Mouse (Mus musculus): ENCODE results near the gene Tapbpl. TPM values are rescaled to one million over a fixed set of nuclear protein-coding genes. Genes with fewer than 3 reads are reported as not detected.

Tapbpl gene
- total RNA-seq, 2 experiments from 2014 or later = 3.2 to 4.2 TPM

GRCm38 (mm10) chr6:125190816-125191215 lies 40.8 kb downstream of the Tapbpl start:
- Histone ChIP-seq H3K27ac (peak overlapping the region; percentile 98), H3K4me3 (peak overlapping the region; percentile 98)
- no peak for TF ChIP-seq CTCF (conservative IDR thresholded peaks at IDR 0.05)
- DNase-seq (ENCODE audit: low spot score in 2 of 2) = no peak

GRCm38 (mm10) chr6:125186203-125186602 lies 45.5 kb downstream of the Tapbpl start:
- TF ChIP-seq CTCF (conservative IDR thresholded peaks at IDR 0.05) = no peak
- H3K27ac ChIP-seq = no peak overlapping the region
- no peak for DNase-seq (ENCODE audit: low spot score in 2 of 2)

GRCm38 (mm10) chr6:125182133-125182532 lies 49.5 kb downstream of the Tapbpl start:
- no peak for TF ChIP-seq CTCF (conservative IDR thresholded peaks at IDR 0.05)
- H3K27ac ChIP-seq = peak overlapping the region; percentile 53; the same call in 1 of the 2 replicates
- no peak overlapping the region for H3K4me3 ChIP-seq
- DNase-seq (ENCODE audit: low spot score in 2 of 2) = no peak

More at GRCm38 (mm10) chr6:125186203-125186602, 45.5 kb downstream of the Tapbpl start:
- no peak overlapping the region for H3K4me3 ChIP-seq

GRCm38 (mm10) chr6:125179601-125180000 lies 52.1 kb downstream of the Tapbpl start:
- no peak overlapping the region for H3K4me3 ChIP-seq
- TF ChIP-seq CTCF (conservative IDR thresholded peaks at IDR 0.05) = no peak
- no peak overlapping the region for H3K27ac ChIP-seq
- DNase-seq (ENCODE audit: low spot score in 2 of 2) = no peak

GRCm38 (mm10) chr6:125175469-125175868 lies 56.2 kb downstream of the Tapbpl start:
- TF ChIP-seq CTCF (conservative IDR thresholded peaks at IDR 0.05) = no peak
- Histone ChIP-seq H3K27ac (no peak overlapping the region), H3K4me3 (no peak overlapping the region)
- DNase-seq (ENCODE audit: low spot score in 2 of 2) = no peak

Small RNAs within 50 kb of the gene (microRNA-seq; reads per million reads assigned to microRNA genes)
- gene Mir3098 = 0.18 to 0.32 reads per million in 2 experiments
- gene Mir8113 = 0 reads per million in 2 experiments

Other genes starting within 250 kb of the Tapbpl start
- gene Pianp, start 235.2 kb downstream of the Tapbpl start, total RNA-seq (2021) = 100 to 1,000 TPM; 163 to 181 TPM
- gene Zfp384, start 222.7 kb downstream of the Tapbpl start, total RNA-seq (2021) = 10 to 100 TPM; 50.0 to 50.9 TPM
- 10 to 100 TPM; 60.1 to 63.2 TPM for gene Ing4, start 192.1 kb downstream of the Tapbpl start, total RNA-seq (2021)
- gene Acrbp, start 182.2 kb downstream of the Tapbpl start, total RNA-seq (2021) = 10 to 100 TPM; 15.9 to 19.2 TPM
- 1 to 10 TPM in 1 of 2 experiments, under 1 TPM in 1; 0.61 to 1.1 TPM for gene Lpar5, start 163.9 kb downstream of the Tapbpl start, total RNA-seq (2021)
- 100 to 1,000 TPM; 176 to 185 TPM for gene Chd4, start 135.9 kb downstream of the Tapbpl start, total RNA-seq (2021)
- 10 to 100 TPM; 30.8 to 31.7 TPM for gene Nop2, start 100.0 kb downstream of the Tapbpl start, total RNA-seq (2021)
- gene Iffo1, start 86.6 kb downstream of the Tapbpl start, total RNA-seq (2021) = 10 to 100 TPM; 69.9 to 71.9 TPM
- 1,000 to 10,000 TPM; 2,438 to 2,531 TPM for gene Gapdh, start 65.4 kb downstream of the Tapbpl start, total RNA-seq (2021)
- gene Ncapd2, start 40.2 kb downstream of the Tapbpl start, total RNA-seq (2021) = 10 to 100 TPM; 24.3 to 28.5 TPM
- gene Mrpl51, start 40.1 kb downstream of the Tapbpl start, total RNA-seq (2021) = 10 to 100 TPM; 70.8 to 75.3 TPM
- 10 to 100 TPM; 83.5 to 83.6 TPM for gene Vamp1, start 16.3 kb downstream of the Tapbpl start, total RNA-seq (2021)
- gene Cd27, start 5.2 kb upstream of the Tapbpl start, total RNA-seq (2021) = not detected
- not detected for gene Tuba3a, start 54.2 kb upstream of the Tapbpl start, total RNA-seq (2021)
- gene Ltbr, start 82.0 kb upstream of the Tapbpl start, total RNA-seq (2021) = 1 to 10 TPM; 6.6 to 9.8 TPM
- 1 to 10 TPM; 4.3 to 5.2 TPM for gene Scnn1a, start 88.8 kb upstream of the Tapbpl start, total RNA-seq (2021)
- 10 to 100 TPM; 12.0 to 12.1 TPM for gene Tnfrsf1a, start 117.5 kb upstream of the Tapbpl start, total RNA-seq (2021)
- gene Plekhg6, start 148.9 kb upstream of the Tapbpl start, total RNA-seq (2021) = under 1 TPM in 1 of 2 experiments, not detected in 1; 0.17 TPM

All from layer of hippocampus, adult 2 months (tissue).